Mouse (Mus musculus): ENCODE results near the gene Myo15b. TPM values are rescaled to one million over a fixed set of nuclear protein-coding genes. Genes with fewer than 3 reads are reported as not detected.
A peak's percentile ranks its signal among the peaks of the same experiment; 100 is the strongest.

The Myo15b gene
- polyA plus RNA-seq, 1 experiment: 1.1 TPM

GRCm38 (mm10) chr11:115814605-115815450 is 43.4 kb upstream of the Myo15b start, which contains the start of gene Tsen54:
Tsen54 (plus strand) TSS chr11:115814724.
- Histone ChIP-seq H3K4me1 (ENCODE audit: control insufficient read depth, insufficient read depth, low read length) (peaks cover 4% of the 10 kb centered on the region; the same call in 1 of the 2 replicates), H3K4me3 (ENCODE audit: insufficient read depth, low read length) (peak within 1 kb of the TSS; percentile 52), H3K27ac (ENCODE audit: insufficient read depth, low read length) (no peak within 1 kb of the TSS)
- TF ChIP-seq POLR2A (IDR thresholded peaks at IDR 0.05; ENCODE audit: extremely low read depth, insufficient read depth, low read length) (peak; percentile 49; the same call in 1 of the 2 replicates), CTCF (IDR thresholded peaks at IDR 0.05; ENCODE audit: extremely low read depth, insufficient read depth, low read length) (no peak)

GRCm38 (mm10) chr11:115817331-115817730 is 40.9 kb upstream of the Myo15b start:
- Histone ChIP-seq H3K4me1 (ENCODE audit: control insufficient read depth, insufficient read depth, low read length) (peaks cover 4% of the 10 kb centered on the region; the same call in 1 of the 2 replicates), H3K27ac (ENCODE audit: insufficient read depth, low read length) (no peak overlapping the region), H3K4me3 (ENCODE audit: insufficient read depth, low read length) (no peak overlapping the region)
- TF ChIP-seq CTCF (IDR thresholded peaks at IDR 0.05; ENCODE audit: extremely low read depth, insufficient read depth, low read length): no peak
- no peak for TF ChIP-seq POLR2A (IDR thresholded peaks at IDR 0.05; ENCODE audit: extremely low read depth, insufficient read depth, low read length)

GRCm38 (mm10) chr11:115819915-115820623 is 38.1 kb upstream of the Myo15b start:
- TF ChIP-seq CTCF (IDR thresholded peaks at IDR 0.05; ENCODE audit: extremely low read depth, insufficient read depth, low read length) (no peak), POLR2A (IDR thresholded peaks at IDR 0.05; ENCODE audit: extremely low read depth, insufficient read depth, low read length) (no peak)
- Histone ChIP-seq H3K27ac (ENCODE audit: insufficient read depth, low read length) (no peak overlapping the region), H3K4me1 (ENCODE audit: control insufficient read depth, insufficient read depth, low read length) (peaks cover 4% of the 10 kb centered on the region; the same call in 1 of the 2 replicates), H3K4me3 (ENCODE audit: insufficient read depth, low read length) (no peak overlapping the region)

DNA sequence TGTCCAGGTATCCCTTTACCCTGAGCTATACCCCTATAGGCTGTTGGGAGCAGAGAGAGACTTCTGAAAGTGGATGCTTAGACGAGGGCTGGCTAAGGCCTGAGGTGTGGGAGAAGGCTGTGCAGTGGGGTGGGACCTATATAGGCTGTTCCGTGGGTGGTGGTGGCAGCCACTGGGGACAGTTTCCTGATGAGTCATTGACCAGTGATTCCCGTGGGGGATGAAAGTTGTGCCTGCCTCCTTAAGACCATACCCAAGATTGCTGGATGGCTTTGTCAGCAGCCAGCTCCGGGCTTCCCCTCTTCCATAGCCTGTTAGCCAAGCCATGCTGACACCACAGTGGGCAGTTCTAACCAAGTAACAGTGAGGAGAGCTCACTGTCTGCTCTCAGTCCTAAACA is 37.2 kb upstream of the Myo15b start:
- H3K4me1 ChIP-seq (ENCODE audit: control insufficient read depth, insufficient read depth, low read length): no peaks in the 10 kb centered on the region
- no peak overlapping the region for H3K4me3 ChIP-seq (ENCODE audit: insufficient read depth, low read length)
- H3K27ac ChIP-seq (ENCODE audit: insufficient read depth, low read length): no peak overlapping the region
- TF ChIP-seq POLR2A (IDR thresholded peaks at IDR 0.05; ENCODE audit: extremely low read depth, insufficient read depth, low read length): no peak
- TF ChIP-seq CTCF (IDR thresholded peaks at IDR 0.05; ENCODE audit: extremely low read depth, insufficient read depth, low read length): no peak

DNA sequence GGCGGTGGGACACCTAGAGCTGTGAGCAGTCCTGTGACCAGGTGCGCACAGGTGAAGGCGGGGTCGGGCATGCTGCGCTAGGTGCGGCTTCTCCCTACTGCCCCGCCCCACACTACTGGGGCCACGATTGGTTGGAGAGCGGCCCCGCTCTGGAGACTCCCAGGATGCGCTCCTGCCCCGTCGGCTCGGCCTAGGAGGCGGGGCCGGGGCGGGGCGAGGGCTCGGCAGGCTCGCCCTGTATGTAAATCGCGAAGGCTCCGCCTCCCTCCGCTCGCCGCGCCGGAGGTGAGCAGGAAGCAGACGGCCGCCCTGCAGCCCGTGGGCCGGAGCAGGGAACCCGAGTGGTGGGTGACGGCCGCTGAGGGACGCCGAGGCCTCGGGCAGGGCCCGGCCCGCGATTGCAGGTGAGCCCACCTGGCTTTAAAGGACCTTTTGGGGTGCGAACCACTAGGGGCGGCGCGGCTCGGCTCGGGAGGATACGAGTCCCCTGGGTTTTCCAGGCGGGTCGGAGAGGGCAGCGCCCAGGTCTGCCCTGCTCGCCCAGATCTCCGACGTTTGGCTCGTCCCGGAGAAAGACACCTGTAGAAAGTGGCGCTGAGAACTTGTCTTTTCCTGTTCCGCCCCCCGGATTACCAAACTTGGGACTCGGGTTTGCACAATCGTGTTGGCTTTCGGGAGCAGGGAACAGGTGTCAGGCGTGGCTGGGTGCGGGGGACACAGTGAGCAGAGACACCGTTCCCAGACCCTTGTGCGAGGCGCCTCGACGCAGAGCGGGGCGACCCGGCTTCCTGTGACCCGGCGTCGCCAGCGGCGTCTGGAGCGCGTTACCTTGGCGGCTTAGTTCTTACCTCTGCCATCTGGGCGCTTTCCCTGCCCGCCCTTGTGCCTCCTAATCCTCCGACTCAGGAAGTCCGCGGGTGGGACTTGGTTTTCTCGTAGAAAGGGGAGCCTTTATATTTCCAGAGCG is 34.1 kb upstream of the Myo15b start, which contains the start of gene Llgl2:
Gene Llgl2, plus strand, starts transcription at position 276 of the 967 bp plus-strand sequence.
- no peak for TF ChIP-seq POLR2A (IDR thresholded peaks at IDR 0.05; ENCODE audit: extremely low read depth, insufficient read depth, low read length)

DNA sequence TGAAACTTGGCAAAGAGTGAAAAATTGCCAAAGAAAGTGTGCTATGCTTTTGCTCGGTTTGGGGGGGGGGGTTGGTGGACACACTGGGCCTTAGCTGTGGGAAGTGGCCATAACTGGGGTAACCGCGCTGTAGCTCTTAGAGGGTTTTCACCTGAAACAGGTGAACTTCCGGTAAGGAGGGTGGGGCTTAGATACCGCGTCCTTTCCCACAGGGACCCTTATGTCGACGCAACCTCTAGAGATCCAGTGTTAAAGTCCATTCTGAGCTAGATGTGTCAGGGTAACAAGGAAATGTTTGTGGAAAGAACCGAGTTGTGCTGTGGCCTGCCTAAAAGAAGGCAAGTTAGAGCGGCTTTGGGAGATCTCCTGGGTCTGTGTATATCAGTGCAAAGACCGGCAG is 33.4 kb upstream of the Myo15b start:
- Histone ChIP-seq H3K4me3 (ENCODE audit: insufficient read depth, low read length) (no peak overlapping the region; the same call in 1 of the 2 replicates), H3K4me1 (ENCODE audit: control insufficient read depth, insufficient read depth, low read length) (no peaks in the 10 kb centered on the region), H3K27ac (ENCODE audit: insufficient read depth, low read length) (no peak overlapping the region)
- TF ChIP-seq POLR2A (IDR thresholded peaks at IDR 0.05; ENCODE audit: extremely low read depth, insufficient read depth, low read length): no peak
- TF ChIP-seq CTCF (IDR thresholded peaks at IDR 0.05; ENCODE audit: extremely low read depth, insufficient read depth, low read length): no peak

More for the DNA sequence above, 34.1 kb upstream of the Myo15b start, which contains the start of gene Llgl2:
- Histone ChIP-seq H3K4me3 (ENCODE audit: insufficient read depth, low read length) (peak within 1 kb of the TSS; percentile 49), H3K4me1 (ENCODE audit: control insufficient read depth, insufficient read depth, low read length) (no peaks in the 10 kb centered on the region), H3K27ac (ENCODE audit: insufficient read depth, low read length) (no peak within 1 kb of the TSS)

DNA sequence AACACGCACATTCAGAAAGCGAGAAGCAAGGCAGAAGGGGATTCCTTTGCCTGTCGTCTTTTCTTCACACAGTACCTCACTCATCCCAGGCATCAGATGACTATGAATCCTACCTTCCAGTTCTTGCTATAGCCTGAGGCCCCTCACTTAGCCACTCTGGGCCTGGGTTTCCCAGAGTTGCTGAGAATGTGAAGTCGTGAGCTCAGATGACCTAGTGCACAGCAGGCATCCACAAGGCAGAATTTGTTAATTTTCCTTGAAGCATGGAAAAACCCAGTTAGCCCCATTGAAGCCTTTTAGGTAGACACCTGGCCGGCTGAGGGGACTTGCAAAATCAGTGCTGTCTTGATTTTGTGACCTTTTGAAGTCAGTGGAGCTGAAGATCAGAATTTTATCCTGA is 31.7 kb upstream of the Myo15b start:
- no peaks in the 10 kb centered on the region for H3K4me1 ChIP-seq (ENCODE audit: control insufficient read depth, insufficient read depth, low read length)
- H3K27ac ChIP-seq (ENCODE audit: insufficient read depth, low read length): no peak overlapping the region
- TF ChIP-seq CTCF (IDR thresholded peaks at IDR 0.05; ENCODE audit: extremely low read depth, insufficient read depth, low read length): no peak
- TF ChIP-seq POLR2A (IDR thresholded peaks at IDR 0.05; ENCODE audit: extremely low read depth, insufficient read depth, low read length): no peak
- no peak overlapping the region for H3K4me3 ChIP-seq (ENCODE audit: insufficient read depth, low read length)

DNA sequence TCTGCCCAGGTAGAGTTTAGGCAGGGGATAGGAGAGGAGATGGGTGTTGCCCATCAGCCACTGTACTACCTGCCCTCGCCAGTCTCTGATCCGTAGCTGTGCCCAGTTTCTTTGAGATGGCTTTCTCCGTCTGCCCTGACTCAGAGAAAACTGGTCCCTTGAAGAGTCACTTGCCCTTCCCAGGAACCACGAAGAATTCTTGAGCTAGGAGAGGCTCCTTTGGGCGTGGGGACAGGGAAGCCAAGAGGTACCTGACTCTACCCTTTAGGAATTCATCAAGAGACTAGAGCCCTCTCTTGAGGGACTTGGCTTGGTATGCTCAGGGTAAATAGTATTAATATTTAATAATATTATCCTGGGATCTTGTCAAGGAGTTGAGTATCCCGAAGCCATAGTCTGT is 30.6 kb upstream of the Myo15b start:
- H3K4me1 ChIP-seq (ENCODE audit: control insufficient read depth, insufficient read depth, low read length): no peaks in the 10 kb centered on the region
- no peak overlapping the region for H3K27ac ChIP-seq (ENCODE audit: insufficient read depth, low read length)
- no peak overlapping the region for H3K4me3 ChIP-seq (ENCODE audit: insufficient read depth, low read length)
- TF ChIP-seq POLR2A (IDR thresholded peaks at IDR 0.05; ENCODE audit: extremely low read depth, insufficient read depth, low read length): no peak
- TF ChIP-seq CTCF (IDR thresholded peaks at IDR 0.05; ENCODE audit: extremely low read depth, insufficient read depth, low read length): no peak

DNA sequence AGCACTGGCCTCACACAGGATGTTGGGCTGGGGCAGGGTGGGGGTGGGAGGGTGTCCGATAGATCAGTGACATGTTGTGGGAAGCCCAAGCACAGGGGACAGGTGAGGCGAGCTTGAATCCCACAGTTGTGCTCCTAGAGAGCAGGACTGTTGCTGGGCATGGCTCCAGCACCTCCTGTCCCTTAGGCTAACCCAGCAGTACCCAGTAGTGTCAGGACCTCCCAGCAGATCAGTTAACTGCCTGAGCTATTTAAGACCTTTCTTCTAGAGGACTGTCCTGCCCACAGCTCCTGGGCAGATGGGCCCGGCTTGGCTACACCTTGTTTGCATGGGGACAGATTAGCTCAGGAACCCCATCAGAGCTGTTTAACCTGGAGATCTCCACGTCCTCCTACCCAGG is 29.2 kb upstream of the Myo15b start:
- TF ChIP-seq POLR2A (IDR thresholded peaks at IDR 0.05; ENCODE audit: extremely low read depth, insufficient read depth, low read length) (no peak), CTCF (IDR thresholded peaks at IDR 0.05; ENCODE audit: extremely low read depth, insufficient read depth, low read length) (no peak)
- H3K4me1 ChIP-seq (ENCODE audit: control insufficient read depth, insufficient read depth, low read length): no peaks in the 10 kb centered on the region
- no peak overlapping the region for H3K27ac ChIP-seq (ENCODE audit: insufficient read depth, low read length)
- H3K4me3 ChIP-seq (ENCODE audit: insufficient read depth, low read length): no peak overlapping the region

Measured in cortical plate, adult 2 months (tissue).